Mouse (Mus musculus) layer of hippocampus, adult 9-10 months (tissue): ENCODE measurements around the gene Hes1.

Experiments used
- DNase-seq: peaks from one replicate; pipeline ENCODE4 v3.0.0; 2022; ENCODE audit warnings: low spot score

Hes1 gene

GRCm38 (mm10) chr16:30052271-30052670 lies 11.9 kb upstream of the Hes1 start:
- DNase-seq: no peak

- no peak for DNase-seq
These were observed 11.2 kb upstream of the Hes1 start for GRCm38 (mm10) chr16:30052839-30053511.

GRCm38 (mm10) chr16:30054541-30054940 lies 9.6 kb upstream of the Hes1 start:
- no peak for DNase-seq

- no peak for DNase-seq
These were observed 8.8 kb upstream of the Hes1 start for GRCm38 (mm10) chr16:30055361-30055889.

GRCm38 (mm10) chr16:30055927-30056326 lies 8.3 kb upstream of the Hes1 start:
- DNase-seq: no peak

GRCm38 (mm10) chr16:30056906-30057305 lies 7.3 kb upstream of the Hes1 start:
- DNase-seq: no peak

GRCm38 (mm10) chr16:30058974-30059717 lies 5.0 kb upstream of the Hes1 start:
- no peak for DNase-seq

- DNase-seq: no peak
These were observed 3.8 kb upstream of the Hes1 start for GRCm38 (mm10) chr16:30060412-30060811.

GRCm38 (mm10) chr16:30062242-30063030 lies 1.7 kb upstream of the Hes1 start:
- no peak for DNase-seq

- no peak for DNase-seq
These were observed 883 bp upstream of the Hes1 start for GRCm38 (mm10) chr16:30063121-30063881.

GRCm38 (mm10) chr16:30064613-30065012 lies 429 bp downstream of the Hes1 start:
- no peak for DNase-seq

- no peak for DNase-seq
These were observed 893 bp downstream of the Hes1 start for GRCm38 (mm10) chr16:30065077-30065476.

GRCm38 (mm10) chr16:30065537-30066183 lies 1.5 kb downstream of the Hes1 start:
- no peak for DNase-seq

GRCm38 (mm10) chr16:30066184-30066851 lies 2.1 kb downstream of the Hes1 start:
- DNase-seq: no peak

GRCm38 (mm10) chr16:30066852-30067301 lies 2.7 kb downstream of the Hes1 start:
- no peak for DNase-seq

GRCm38 (mm10) chr16:30068041-30069020 lies 4.1 kb downstream of the Hes1 start:
- no peak for DNase-seq

GRCm38 (mm10) chr16:30069580-30069949 lies 5.4 kb downstream of the Hes1 start:
- DNase-seq: no peak

GRCm38 (mm10) chr16:30069950-30070770 lies 6.0 kb downstream of the Hes1 start:
- no peak for DNase-seq

GRCm38 (mm10) chr16:30070771-30071191 lies 6.6 kb downstream of the Hes1 start:
- DNase-seq: no peak
